In the genomic region with DNA sequence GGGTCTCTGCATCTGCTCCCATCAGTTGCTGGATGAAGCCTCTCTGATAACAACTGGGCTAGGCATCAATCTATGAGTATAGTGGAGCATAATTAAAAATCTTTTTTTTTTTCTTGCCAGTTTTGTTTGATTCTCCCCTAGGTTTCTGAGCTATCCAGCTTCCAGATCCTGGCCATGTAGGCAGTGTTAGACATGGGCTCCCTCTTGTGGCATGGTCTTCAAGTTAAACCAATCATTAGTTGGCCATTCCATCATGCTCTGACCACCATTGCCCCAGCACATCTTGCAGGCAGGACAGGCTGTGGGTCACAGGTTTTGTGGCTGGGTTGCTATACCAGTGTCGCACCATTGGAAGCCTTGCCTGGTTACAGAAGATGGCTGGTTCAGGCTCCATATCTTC, we compare ENCODE assay signal across 10 mouse cellular contexts.
DNase-seq lines count a peak whose midpoint lies in the region; TF ChIP-seq lines count a peak whose summit lies in the region.
"Had no signal": no experiment of that assay in that cellular context is flagged by ENCODE, and none has a peak within 500 bp of the region (broad histone marks: within the 10 kb centered on the region; RNA-seq: fewer than 3 reads in every experiment).

No protein-coding gene starts in this region.

- no peak overlapping the region for H3K4me3 ChIP-seq in ES-E14 (ENCODE audit: insufficient read depth in 1 of 2, low read depth in 1 of 2, low read length in 2 of 2, poor library complexity in 1 of 2, severe bottlenecking in 1 of 2)
- H3K4me3 ChIP-seq: forebrain, embryonic 10.5 days; limb, embryonic 15.5 days had no signal

- no peaks in the 10 kb centered on the region for H3K36me3 ChIP-seq in ES-E14 (ENCODE audit: control insufficient read depth, insufficient read depth, low read length, poor library complexity, severe bottlenecking)
- H3K36me3 ChIP-seq: forebrain, embryonic 10.5 days; limb, embryonic 15.5 days had no signal

- H3K9ac ChIP-seq in ES-E14 (ENCODE audit: insufficient read depth, low read depth, low read length, poor library complexity, severe bottlenecking), result no peak overlapping the region
- H3K9ac ChIP-seq: limb, embryonic 15.5 days had no signal

- no peaks in the 10 kb centered on the region; a peak in 1 of 4 replicates for H3K4me1 ChIP-seq in ES-E14 (ENCODE audit: control insufficient read depth in 2 of 2, insufficient read depth in 2 of 2, low read length in 2 of 2, poor library complexity in 1 of 2)
- H3K4me1 ChIP-seq: forebrain, embryonic 10.5 days; limb, embryonic 15.5 days had no signal

- in situ Hi-C loops in ES-E14 (cut with MboI; ENCODE audit: low sequenced_read_pairs in 2 of 2, unreplicated experiment in 2 of 2), result no loop called here

- peak; percentile 29 for DNase-seq in adrenal gland, adult 2 months
- DNase-seq in adrenal gland, postnatal 4 days (ENCODE audit: low spot score in 2 of 2), result no peak
- peak; percentile 11 to 18 for DNase-seq in kidney, postnatal 4 days
- DNase-seq in kidney, adult 18-20 months, result no peak
- DNase-seq in ES-E14 (ENCODE audit: low read depth, low spot score), result no peak
- DNase-seq in induced T-regulatory cell, adult 2 months (ENCODE audit: low read depth), result peak; percentile 1
- DNase-seq in thymus, postnatal 36 days, result no peak
- DNase-seq in thymus, postnatal 10 days (ENCODE audit: low spot score in 2 of 2), result no peak

- H3K9me3 ChIP-seq in ES-E14 (ENCODE audit: control insufficient read depth, insufficient read depth, low read depth, low read length), result no peaks in the 10 kb centered on the region
- H3K9me3 ChIP-seq: forebrain, embryonic 10.5 days; limb, embryonic 15.5 days had no signal

- H3K27ac ChIP-seq in ES-E14 (ENCODE audit: insufficient read depth, low read depth, low read length, poor library complexity, severe bottlenecking), result no peak overlapping the region
- H3K27ac ChIP-seq: forebrain, embryonic 10.5 days; limb, embryonic 15.5 days had no signal

TF ChIP-seq in ES-E14, 5 proteins besides CTCF, POLR2A, EP300 and RAD21:
- TF ChIP-seq ZC3H11A (IDR thresholded peaks at IDR 0.05; ENCODE audit: borderline replicate concordance, low read depth, low read length) (peak; percentile 20; the same call in 1 of the 2 replicates), ZNF384 (IDR thresholded peaks at IDR 0.05; ENCODE audit: low read depth, low read length) (no peak)

Comparison
In these comparisons a context has a peak if more than half of its experiments do, and no peak if none do; other contexts are left out.
1. DNase-seq: peak in adrenal gland, adult 2 months (single experiment), kidney, postnatal 4 days (2 of 2) and induced T-regulatory cell, adult 2 months (single experiment); none in adrenal gland, postnatal 4 days (0 of 2), kidney, adult 18-20 months (single experiment), ES-E14 (single experiment), thymus, postnatal 36 days (0 of 2) and thymus, postnatal 10 days (0 of 2).